Mouse (Mus musculus) thymus, adult 2 months (tissue): ENCODE measurements around the gene Eno2. TPM values are rescaled to one million over a fixed set of nuclear protein-coding genes. Genes with fewer than 3 reads are reported as not detected.
"Not testable (repeated sequence)": the region's sequence is repeated elsewhere in the genome, so short reads cannot be mapped to it uniquely, and the experiment has no call there.

Experiments
- DNase-seq: peaks from one replicate; pipeline ENCODE4 v3.0.0; 2021
- H3K27ac ChIP-seq: fragments of 200-500 bp; 2 replicates; pipeline ENCODE4 v1.5.1; 2012; ENCODE audit warnings: low read length, control low read depth; ENCODE audit not compliant: control insufficient read depth, insufficient read depth
- H3K27me3 ChIP-seq: fragments of 200-500 bp; 2 replicates; pipeline ENCODE4 v1.6.1; 2012; ENCODE audit warnings: mild to moderate bottlenecking, low read length, moderate library complexity, mixed read lengths; ENCODE audit not compliant: control insufficient read depth, insufficient read depth
- H3K36me3 ChIP-seq: fragments of 200-500 bp; 2 replicates; pipeline ENCODE4 v1.6.1; 2012; ENCODE audit warnings: mild to moderate bottlenecking, low read length, moderate library complexity; ENCODE audit not compliant: control insufficient read depth, insufficient read depth
- H3K4me1 ChIP-seq: fragments of 200-500 bp; replicated peaks from 2 replicates; pipeline ENCODE4 v1.6.1; 2012; ENCODE audit warnings: low read length; ENCODE audit not compliant: control insufficient read depth, insufficient read depth
- H3K4me3 ChIP-seq: fragments of 200-500 bp; 2 replicates; pipeline ENCODE4 v1.5.1; 2012; ENCODE audit warnings: mild to moderate bottlenecking, low read length, control low read depth, moderate library complexity; ENCODE audit not compliant: control insufficient read depth, insufficient read depth
- CTCF ChIP-seq: fragments of 200-500 bp; IDR thresholded peaks from 2 replicates; pipeline ENCODE4 v1.5.1; 2012; ENCODE audit warnings: mild to moderate bottlenecking, control low read depth, low read length, moderate library complexity, borderline replicate concordance; ENCODE audit not compliant: control insufficient read depth, poor library complexity, insufficient read depth; ENCODE audit errors: extremely low read depth
- POLR2A ChIP-seq: fragments of 200-500 bp; IDR thresholded peaks from 2 replicates; pipeline ENCODE4 v1.6.1; 2012; ENCODE audit warnings: mild to moderate bottlenecking, low read length, control low read depth, moderate library complexity; ENCODE audit not compliant: control insufficient read depth, poor library complexity, insufficient read depth; ENCODE audit errors: extremely low read depth
- WGBS: fragments of 180-500 bp; shearing (Covaris S2); methylation state at CpG from one replicate; pipeline ENCODE4 v1.1.7; 2018; 5-methylcytosine and 5-hydroxymethylcytosine counted together
- polyA plus RNA-seq: library from polyadenylated mRNA; depleted of rRNA; stranded (reverse); fragments of >200 nt; gene quantifications from 2 replicates; pipeline ENCODE4 v1.2.3, GENCODE M21; 2012

Eno2 gene
- polyA plus RNA-seq, 1 experiment, result 12.9 TPM

DNA sequence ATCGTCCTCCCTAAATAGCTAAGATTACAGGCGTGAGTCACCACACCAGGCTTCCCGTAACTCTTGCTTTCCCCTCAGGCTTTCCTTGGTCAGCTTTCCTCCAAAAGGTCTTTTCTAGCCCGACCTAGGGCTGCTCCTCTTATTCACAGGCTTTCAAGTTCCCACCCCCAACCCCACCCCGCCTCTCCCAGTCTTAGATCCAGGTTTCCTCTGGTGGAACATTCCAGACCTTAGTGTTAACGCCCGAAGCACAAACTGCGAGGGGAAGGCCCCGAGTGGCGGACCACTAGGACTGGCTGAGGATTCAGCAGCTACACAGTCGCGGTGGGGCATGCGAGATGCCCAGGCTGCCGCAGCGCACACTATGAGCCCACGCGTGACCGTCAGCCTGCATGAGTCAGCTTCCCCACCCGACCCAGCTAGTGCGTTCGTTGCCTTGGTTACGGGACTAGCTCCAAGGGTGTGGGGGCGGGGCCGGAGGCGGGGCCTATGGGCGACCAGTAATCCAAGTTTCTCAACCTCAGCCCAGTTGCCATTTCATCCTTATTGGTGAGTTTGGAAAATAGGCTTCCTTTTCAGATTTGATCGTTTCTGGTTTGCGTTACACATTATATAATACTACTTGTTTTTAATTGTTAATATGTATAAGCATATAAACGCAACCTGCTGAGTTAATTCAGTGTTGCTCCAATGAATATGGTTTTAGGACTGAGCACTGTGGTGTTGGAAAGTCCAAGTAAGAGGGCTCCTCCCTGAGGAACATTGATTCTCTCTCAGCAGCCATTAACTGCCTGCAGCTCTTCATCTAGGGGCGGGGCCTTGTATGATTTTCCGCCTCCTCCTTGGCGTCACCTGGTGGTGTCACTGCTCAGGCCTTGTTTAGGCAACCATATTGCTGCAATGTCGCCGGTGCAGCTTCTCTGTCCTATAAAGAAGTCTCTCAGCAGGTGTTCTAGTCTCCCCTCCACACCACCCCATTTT, 36.2 kb upstream of the Eno2 start:
- no peak overlapping the region; the same call in 1 of the 2 replicates for H3K27ac ChIP-seq
- H3K4me1 ChIP-seq, result peaks cover 18% of the 10 kb centered on the region
- WGBS, result 14% methylated on average over 34 of the region's 34 CpGs
- H3K27me3 ChIP-seq, result no peaks in the 10 kb centered on the region
- TF ChIP-seq POLR2A, result no peak
- no peak for TF ChIP-seq CTCF
- H3K36me3 ChIP-seq, result no peaks in the 10 kb centered on the region
- peak; percentile 66 for DNase-seq
- H3K4me3 ChIP-seq, result peak overlapping the region; percentile 24

DNA sequence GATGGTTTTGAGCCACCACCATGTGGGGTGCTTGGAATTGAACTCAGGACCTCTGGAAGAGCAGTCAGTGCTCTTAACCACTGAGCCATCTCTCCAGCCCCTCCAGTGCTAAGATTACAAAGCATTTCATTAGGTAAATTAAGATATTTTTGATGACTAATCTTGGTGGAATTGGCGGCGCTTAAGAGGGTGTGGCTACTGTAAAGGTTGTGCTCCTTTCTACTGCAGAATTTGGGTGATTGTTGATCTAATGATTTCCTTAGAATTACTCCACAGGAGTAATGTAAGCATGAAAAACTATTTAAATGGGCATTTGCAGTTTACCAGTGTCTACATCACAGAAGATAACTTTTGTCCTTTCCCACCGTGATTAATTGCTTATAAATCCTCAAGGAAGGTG, 34.9 kb upstream of the Eno2 start:
- 93% methylated on average over 3 of the region's 3 CpGs for WGBS
- no peak overlapping the region for H3K4me3 ChIP-seq
- peaks cover 11% of the 10 kb centered on the region for H3K4me1 ChIP-seq
- no peak for TF ChIP-seq POLR2A
- no peak for TF ChIP-seq CTCF
- H3K27ac ChIP-seq, result no peak overlapping the region
- DNase-seq, result no peak
- no peaks in the 10 kb centered on the region for H3K27me3 ChIP-seq
- no peaks in the 10 kb centered on the region for H3K36me3 ChIP-seq

DNA sequence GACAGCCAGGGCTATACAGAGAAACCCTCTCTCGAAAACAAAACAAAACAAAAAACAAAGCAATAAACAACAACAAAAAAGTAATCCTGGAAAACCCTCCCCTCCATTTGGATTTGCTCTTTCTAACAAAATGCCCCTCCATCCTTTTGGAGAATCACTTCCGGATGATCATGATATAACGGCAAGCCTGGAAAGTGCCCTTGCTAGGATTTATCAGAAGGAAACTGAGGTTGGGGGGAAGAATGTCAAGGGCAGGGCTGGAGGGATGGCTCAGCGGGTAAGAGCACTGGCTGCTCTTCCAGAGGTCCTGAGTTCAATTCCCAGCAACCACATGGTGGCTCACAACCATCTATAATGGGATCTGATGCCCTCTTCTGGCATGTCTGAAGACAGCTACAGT, 34.2 kb upstream of the Eno2 start:
- H3K4me1 ChIP-seq, H3K36me3 ChIP-seq, H3K4me3 ChIP-seq, H3K27me3 ChIP-seq, DNase-seq, H3K27ac ChIP-seq: not testable (repeated sequence)
- WGBS, result 95% methylated on average over 4 of the region's 4 CpGs

DNA sequence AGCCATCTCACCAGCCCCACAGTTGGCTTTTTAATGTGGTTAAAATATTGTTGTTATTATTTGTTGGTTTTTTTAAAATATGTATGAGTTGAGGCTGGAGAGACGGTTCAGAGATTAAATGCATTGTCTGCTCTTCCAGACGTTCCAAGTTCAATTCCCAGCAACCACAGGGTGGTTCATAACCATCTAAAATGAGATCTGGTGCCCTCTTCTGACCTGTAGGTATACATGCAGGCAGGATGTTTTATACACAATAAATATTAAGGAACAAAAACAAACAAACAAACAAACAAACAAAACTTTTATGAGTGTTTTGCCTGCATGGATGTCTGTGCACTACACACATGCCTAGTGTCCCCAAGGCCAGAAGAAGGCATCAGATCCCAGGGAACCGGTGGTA, 33.6 kb upstream of the Eno2 start:
- TF ChIP-seq POLR2A, result no peak
- TF ChIP-seq CTCF, result no peak
- H3K4me1 ChIP-seq, result peaks cover 3% of the 10 kb centered on the region
- no peak overlapping the region for H3K4me3 ChIP-seq
- no peaks in the 10 kb centered on the region for H3K36me3 ChIP-seq
- no peak for DNase-seq
- no peaks in the 10 kb centered on the region for H3K27me3 ChIP-seq
- WGBS, result 92% methylated on average over 3 of the region's 3 CpGs
- no peak overlapping the region for H3K27ac ChIP-seq

DNA sequence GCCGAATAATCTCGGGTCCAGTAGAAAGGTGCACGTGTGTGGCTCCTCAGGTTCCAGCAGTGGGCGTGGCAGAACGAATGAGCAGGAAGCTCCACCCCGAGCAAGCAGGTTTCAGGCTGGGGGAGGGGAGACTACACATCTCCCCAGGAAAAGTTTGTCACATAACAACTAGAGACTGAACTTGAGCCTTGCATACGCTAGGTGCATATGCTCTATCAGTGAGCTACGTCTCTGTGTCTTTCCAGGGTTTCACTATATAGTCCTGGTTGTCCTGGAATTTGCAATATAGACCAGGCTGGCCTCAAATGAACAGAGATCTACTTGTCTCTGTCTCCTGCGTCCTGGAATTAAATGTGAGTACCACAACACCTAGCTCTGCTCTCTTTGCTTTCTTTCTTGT, 32.9 kb upstream of the Eno2 start:
- not testable (repeated sequence) for H3K27ac ChIP-seq, H3K36me3 ChIP-seq, H3K4me3 ChIP-seq, DNase-seq, H3K4me1 ChIP-seq, H3K27me3 ChIP-seq
- 45% methylated on average over 6 of the region's 9 CpGs for WGBS

DNA sequence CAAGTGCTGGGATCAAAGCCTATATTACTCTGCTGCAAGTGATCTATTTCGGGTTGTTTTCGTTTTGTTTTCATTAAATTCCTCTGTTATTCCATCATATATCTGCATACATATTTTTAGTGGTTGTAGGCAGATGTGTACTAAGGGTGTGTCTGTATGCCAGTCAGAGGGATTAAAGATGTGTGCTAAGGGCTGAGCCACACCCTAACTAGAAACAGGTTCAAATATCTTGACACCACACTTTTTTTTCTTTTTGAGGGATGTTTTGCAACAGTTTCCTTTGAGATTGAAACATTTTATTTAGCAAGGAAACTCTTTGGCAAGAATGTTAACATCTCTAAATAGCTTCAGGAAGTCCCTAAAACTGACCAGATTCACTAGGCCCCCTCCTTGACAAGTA, 26.7 kb upstream of the Eno2 start:
- no peak for DNase-seq
- Histone ChIP-seq H3K27me3 (no peaks in the 10 kb centered on the region), H3K4me1 (no peaks in the 10 kb centered on the region), H3K4me3 (no peak overlapping the region), H3K27ac (no peak overlapping the region), H3K36me3 (no peaks in the 10 kb centered on the region)
- WGBS, result 89% methylated on average over 2 of the region's 2 CpGs
- TF ChIP-seq CTCF (no peak), POLR2A (no peak)

DNA sequence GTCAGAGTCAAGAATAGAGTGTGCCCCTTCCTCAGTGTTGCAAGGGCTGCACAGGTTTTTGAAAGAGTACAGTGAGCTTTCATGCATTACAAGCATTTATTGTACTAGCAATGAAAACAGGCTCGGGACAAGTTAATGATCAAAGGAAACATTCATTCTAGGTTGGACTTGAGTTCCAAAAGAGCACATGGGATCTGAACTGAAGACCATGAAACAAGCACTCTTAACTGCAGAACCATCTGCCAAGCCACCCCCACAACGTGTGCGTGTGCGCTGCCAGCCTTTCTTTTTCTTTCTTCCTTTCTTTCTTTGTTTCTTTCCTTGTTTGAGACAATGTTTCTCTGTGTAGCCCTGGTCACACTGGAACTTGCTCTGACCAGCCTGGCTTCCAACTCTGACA, 26.3 kb upstream of the Eno2 start:
- Histone ChIP-seq H3K27me3 (no peaks in the 10 kb centered on the region), H3K36me3 (no peaks in the 10 kb centered on the region), H3K4me3 (no peak overlapping the region), H3K27ac (no peak overlapping the region), H3K4me1 (no peaks in the 10 kb centered on the region)
- 89% methylated on average over 4 of the region's 4 CpGs for WGBS
- TF ChIP-seq CTCF, result no peak
- no peak for DNase-seq
